Mouse (Mus musculus): ENCODE measurements around the gene Slc48a1. TPM values are rescaled to one million over a fixed set of nuclear protein-coding genes. Genes with fewer than 3 reads are reported as not detected.

The Slc48a1 gene
- polyA plus RNA-seq, 1 experiment from 2014 or later: 32.1 TPM

- Histone ChIP-seq H3K4me3 (no peak overlapping the region), H3K27ac (no peak overlapping the region), H3K9me3 (no peaks in the 10 kb centered on the region), H3K36me3 (peaks cover 68% of the 10 kb centered on the region), H3K27me3 (ENCODE audit: insufficient read depth, poor library complexity, severe bottlenecking) (peaks cover 3% of the 10 kb centered on the region; the same call in 1 of the 2 replicates), H3K4me1 (peaks cover 37% of the 10 kb centered on the region)
- no peak for DNase-seq (ENCODE audit: low spot score)
- WGBS: 77% methylated on average over 7 of the region's 7 CpGs
Measured at GRCm38 (mm10) chr15:97801811-97802210, 23.5 kb downstream of the Slc48a1 start.

- Histone ChIP-seq H3K9me3 (no peaks in the 10 kb centered on the region), H3K4me3 (peak overlapping the region; percentile 47), H3K27me3 (ENCODE audit: insufficient read depth, poor library complexity, severe bottlenecking) (peaks cover 3% of the 10 kb centered on the region; the same call in 1 of the 2 replicates), H3K27ac (peak overlapping the region; percentile 54), H3K4me1 (peaks cover 39% of the 10 kb centered on the region), H3K36me3 (peaks cover 68% of the 10 kb centered on the region)
- 23% methylated on average over 13 of the region's 13 CpGs for WGBS
- DNase-seq (ENCODE audit: low spot score): no peak
Measured at GRCm38 (mm10) chr15:97802575-97802974, 24.3 kb downstream of the Slc48a1 start.

- H3K4me3 ChIP-seq: no peak overlapping the region
- H3K36me3 ChIP-seq: peaks cover 69% of the 10 kb centered on the region
- peaks cover 26% of the 10 kb centered on the region for H3K4me1 ChIP-seq
- H3K9me3 ChIP-seq: no peaks in the 10 kb centered on the region
- WGBS: 69% methylated on average over 12 of the region's 12 CpGs
- no peak overlapping the region for H3K27ac ChIP-seq
- H3K27me3 ChIP-seq (ENCODE audit: insufficient read depth, poor library complexity, severe bottlenecking): peaks cover 11% of the 10 kb centered on the region; the same call in 1 of the 2 replicates
- no peak for DNase-seq (ENCODE audit: low spot score)
Measured at GRCm38 (mm10) chr15:97807867-97808266, 29.5 kb downstream of the Slc48a1 start.

GRCm38 (mm10) chr15:97808532-97808931, 30.2 kb downstream of the Slc48a1 start:
- no peak for DNase-seq (ENCODE audit: low spot score)
- H3K27ac ChIP-seq: no peak overlapping the region; the same call in 1 of the 2 replicates
- WGBS: 86% methylated on average over 14 of the region's 14 CpGs
- H3K9me3 ChIP-seq: no peaks in the 10 kb centered on the region
- H3K4me1 ChIP-seq: peaks cover 27% of the 10 kb centered on the region
- peaks cover 11% of the 10 kb centered on the region; the same call in 1 of the 2 replicates for H3K27me3 ChIP-seq (ENCODE audit: insufficient read depth, poor library complexity, severe bottlenecking)
- no peak overlapping the region for H3K4me3 ChIP-seq
- peaks cover 69% of the 10 kb centered on the region for H3K36me3 ChIP-seq

DNA sequence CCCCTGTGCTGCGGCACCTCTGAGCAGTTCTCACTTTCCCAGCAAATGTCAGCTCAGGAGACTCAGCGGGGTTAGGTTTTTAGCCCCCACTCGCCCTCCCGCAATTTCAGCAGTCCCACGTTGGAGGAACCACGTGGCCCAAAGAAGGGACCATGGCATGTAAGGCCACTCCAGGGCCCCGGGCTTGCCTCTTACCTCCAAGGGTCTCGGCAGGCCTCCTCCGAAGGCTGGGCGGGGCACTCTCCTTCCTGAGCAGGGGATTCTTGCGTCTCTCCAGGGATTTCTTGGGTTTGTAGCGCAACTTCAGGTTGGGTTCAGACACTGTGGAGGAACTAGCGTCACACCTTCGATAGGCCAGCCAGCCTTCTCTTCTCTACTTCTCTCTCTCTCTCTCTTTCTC, 30.9 kb downstream of the Slc48a1 start:
- H3K27ac ChIP-seq: no peak overlapping the region
- H3K27me3 ChIP-seq (ENCODE audit: insufficient read depth, poor library complexity, severe bottlenecking): peaks cover 11% of the 10 kb centered on the region; the same call in 1 of the 2 replicates
- H3K4me1 ChIP-seq: peaks cover 34% of the 10 kb centered on the region
- H3K9me3 ChIP-seq: no peaks in the 10 kb centered on the region
- DNase-seq (ENCODE audit: low spot score): no peak
- H3K36me3 ChIP-seq: peaks cover 69% of the 10 kb centered on the region
- no peak overlapping the region for H3K4me3 ChIP-seq
- 75% methylated on average over 14 of the region's 14 CpGs for WGBS

DNA sequence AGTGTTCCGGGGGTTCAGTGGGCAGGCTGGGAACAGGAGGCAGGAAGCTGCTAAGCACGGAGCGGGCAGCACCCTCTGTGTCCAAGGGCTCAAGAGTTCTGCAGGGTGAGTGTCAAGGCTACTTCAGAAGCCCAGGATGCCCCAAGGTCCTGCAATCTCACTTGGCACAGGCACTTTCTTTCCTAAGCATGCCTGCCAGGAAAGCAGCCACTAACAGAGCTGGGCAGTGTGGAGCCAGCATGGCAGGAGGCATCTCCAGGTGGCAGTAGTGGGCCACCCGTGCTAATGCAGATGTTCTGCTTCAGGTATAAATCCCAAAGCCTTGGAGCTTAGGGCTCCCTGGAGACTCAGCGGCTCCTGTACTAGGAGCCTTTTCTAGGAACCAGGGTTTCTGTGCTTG, 31.6 kb downstream of the Slc48a1 start:
- H3K36me3 ChIP-seq: peaks cover 68% of the 10 kb centered on the region
- H3K27ac ChIP-seq: no peak overlapping the region
- no peaks in the 10 kb centered on the region for H3K9me3 ChIP-seq
- H3K4me3 ChIP-seq: no peak overlapping the region
- peaks cover 11% of the 10 kb centered on the region; the same call in 1 of the 2 replicates for H3K27me3 ChIP-seq (ENCODE audit: insufficient read depth, poor library complexity, severe bottlenecking)
- WGBS: 86% methylated on average over 5 of the region's 5 CpGs
- peaks cover 41% of the 10 kb centered on the region for H3K4me1 ChIP-seq
- DNase-seq (ENCODE audit: low spot score): no peak

DNA sequence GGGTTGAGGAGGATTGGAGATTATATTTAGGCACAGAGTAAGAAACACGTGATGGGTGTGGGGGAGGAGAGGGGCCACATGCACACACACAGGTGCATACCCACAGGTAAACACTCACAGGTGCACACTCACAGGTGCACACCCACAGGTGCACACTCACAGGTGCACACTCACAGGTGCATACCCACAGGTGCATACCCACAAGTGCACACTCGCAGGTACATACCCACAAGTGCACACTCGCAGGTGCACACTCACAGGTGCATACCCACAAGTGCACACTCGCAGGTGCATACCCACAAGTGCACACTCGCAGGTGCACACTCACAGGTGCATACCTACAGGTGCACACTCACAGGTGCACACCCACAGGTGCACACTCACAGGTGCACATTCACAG, 32.1 kb downstream of the Slc48a1 start:
- peaks cover 69% of the 10 kb centered on the region for H3K36me3 ChIP-seq
- H3K4me1 ChIP-seq: peaks cover 46% of the 10 kb centered on the region

DNA sequence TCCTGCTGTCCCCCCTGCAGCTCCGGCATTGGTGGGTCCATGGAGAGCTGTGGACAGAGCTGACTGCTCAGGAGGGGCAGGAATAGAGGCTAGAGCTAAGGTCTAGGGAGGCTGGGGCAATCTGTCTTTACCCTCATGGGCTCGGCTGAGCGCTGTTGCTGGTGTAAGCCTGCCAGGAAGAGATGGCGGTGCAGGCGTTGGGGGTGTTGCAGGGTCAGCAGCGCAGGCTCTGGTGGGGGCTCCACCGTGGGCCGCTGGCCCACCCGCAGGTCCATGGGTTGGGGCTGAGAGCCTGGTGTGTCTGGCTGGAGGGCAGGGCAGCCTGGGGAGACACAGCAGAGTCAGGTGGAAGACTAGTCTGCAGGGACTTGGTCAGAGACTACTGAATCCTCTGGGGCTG, 33.0 kb downstream of the Slc48a1 start:
- peaks cover 69% of the 10 kb centered on the region for H3K36me3 ChIP-seq
- DNase-seq (ENCODE audit: low spot score): no peak
- 84% methylated on average over 9 of the region's 9 CpGs for WGBS

More for the DNA sequence above, 32.1 kb downstream of the Slc48a1 start:
- H3K4me3 ChIP-seq: no peak overlapping the region
- no peaks in the 10 kb centered on the region for H3K9me3 ChIP-seq
- peaks cover 11% of the 10 kb centered on the region; the same call in 1 of the 2 replicates for H3K27me3 ChIP-seq (ENCODE audit: insufficient read depth, poor library complexity, severe bottlenecking)
- WGBS: 90% methylated on average over 5 of the region's 5 CpGs
- no peak overlapping the region for H3K27ac ChIP-seq
- no peak for DNase-seq (ENCODE audit: low spot score)

DNA sequence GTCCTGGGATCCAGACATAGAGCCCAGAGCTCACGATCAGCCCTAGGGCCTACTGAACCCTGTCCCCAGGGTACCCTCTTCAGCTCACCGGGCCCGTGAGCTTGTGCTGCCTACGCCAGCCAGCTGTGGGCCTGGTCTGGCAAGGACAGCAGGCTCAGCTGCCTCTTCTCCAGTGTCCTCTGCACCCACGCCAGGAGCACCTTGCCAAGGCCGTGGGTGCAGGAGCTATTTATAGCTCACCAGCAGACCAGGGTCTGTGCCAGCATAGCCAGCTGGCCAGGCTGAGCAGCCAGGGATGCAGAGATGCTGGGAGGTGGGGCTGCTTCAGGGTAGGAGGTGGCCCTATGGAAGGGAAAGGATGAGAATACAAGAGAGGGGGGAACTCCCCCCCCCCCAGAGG, 33.8 kb downstream of the Slc48a1 start:
- Histone ChIP-seq H3K4me3 (no peak overlapping the region), H3K9me3 (no peaks in the 10 kb centered on the region), H3K27me3 (ENCODE audit: insufficient read depth, poor library complexity, severe bottlenecking) (peaks cover 11% of the 10 kb centered on the region; the same call in 1 of the 2 replicates), H3K27ac (peak overlapping the region; percentile 9; the same call in 1 of the 2 replicates), H3K36me3 (peaks cover 67% of the 10 kb centered on the region), H3K4me1 (peaks cover 48% of the 10 kb centered on the region)
- 77% methylated on average over 6 of the region's 6 CpGs for WGBS
- no peak for DNase-seq (ENCODE audit: low spot score)

More for the DNA sequence above, 33.0 kb downstream of the Slc48a1 start:
- Histone ChIP-seq H3K27me3 (ENCODE audit: insufficient read depth, poor library complexity, severe bottlenecking) (peaks cover 11% of the 10 kb centered on the region; the same call in 1 of the 2 replicates), H3K27ac (no peak overlapping the region), H3K4me1 (peaks cover 48% of the 10 kb centered on the region), H3K4me3 (no peak overlapping the region), H3K9me3 (no peaks in the 10 kb centered on the region)

DNA sequence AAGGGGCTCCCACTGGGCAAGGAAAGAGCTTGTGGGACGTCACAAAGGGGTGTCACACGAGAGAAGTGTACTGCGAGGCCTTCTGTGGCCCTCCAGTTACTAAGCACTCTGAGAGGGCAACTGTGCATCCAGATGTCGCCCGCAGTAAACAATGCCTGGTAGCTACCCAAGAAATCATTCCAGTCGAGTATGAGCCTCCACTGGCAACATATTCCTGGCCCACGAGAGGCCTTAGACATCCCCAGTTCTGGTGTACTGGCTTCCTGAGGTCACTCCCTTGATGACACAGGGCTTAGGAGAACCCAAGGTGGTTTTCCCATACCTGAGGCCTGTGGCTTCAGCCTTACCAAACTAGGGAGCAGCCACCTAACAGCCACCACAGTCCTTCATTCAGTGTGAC, 34.6 kb downstream of the Slc48a1 start:
- DNase-seq (ENCODE audit: low spot score): no peak
- WGBS: 78% methylated on average over 7 of the region's 7 CpGs
- Histone ChIP-seq H3K36me3 (peaks cover 60% of the 10 kb centered on the region), H3K4me3 (no peak overlapping the region), H3K9me3 (no peaks in the 10 kb centered on the region), H3K4me1 (peaks cover 44% of the 10 kb centered on the region), H3K27me3 (ENCODE audit: insufficient read depth, poor library complexity, severe bottlenecking) (peaks cover 11% of the 10 kb centered on the region; the same call in 1 of the 2 replicates), H3K27ac (no peak overlapping the region)

GRCm38 (mm10) chr15:97813452-97814204, 35.3 kb downstream of the Slc48a1 start:
- H3K27me3 ChIP-seq (ENCODE audit: insufficient read depth, poor library complexity, severe bottlenecking): peaks cover 9% of the 10 kb centered on the region; the same call in 1 of the 2 replicates
- peaks cover 45% of the 10 kb centered on the region for H3K4me1 ChIP-seq
- no peak overlapping the region for H3K4me3 ChIP-seq
- 58% methylated on average over 21 of the region's 21 CpGs for WGBS
- no peaks in the 10 kb centered on the region for H3K9me3 ChIP-seq
- no peak for DNase-seq (ENCODE audit: low spot score)
- peak overlapping the region; percentile 47 for H3K27ac ChIP-seq
- H3K36me3 ChIP-seq: peaks cover 52% of the 10 kb centered on the region

- H3K4me3 ChIP-seq: no peak overlapping the region
- H3K4me1 ChIP-seq: peaks cover 46% of the 10 kb centered on the region
- no peaks in the 10 kb centered on the region for H3K9me3 ChIP-seq
- peaks cover 1% of the 10 kb centered on the region; the same call in 1 of the 2 replicates for H3K27me3 ChIP-seq (ENCODE audit: insufficient read depth, poor library complexity, severe bottlenecking)
- no peak for DNase-seq (ENCODE audit: low spot score)
- WGBS: 42% methylated on average over 5 of the region's 5 CpGs
- H3K36me3 ChIP-seq: peaks cover 41% of the 10 kb centered on the region
- H3K27ac ChIP-seq: peak overlapping the region; percentile 36
Measured at GRCm38 (mm10) chr15:97814703-97815102, 36.4 kb downstream of the Slc48a1 start.

DNA sequence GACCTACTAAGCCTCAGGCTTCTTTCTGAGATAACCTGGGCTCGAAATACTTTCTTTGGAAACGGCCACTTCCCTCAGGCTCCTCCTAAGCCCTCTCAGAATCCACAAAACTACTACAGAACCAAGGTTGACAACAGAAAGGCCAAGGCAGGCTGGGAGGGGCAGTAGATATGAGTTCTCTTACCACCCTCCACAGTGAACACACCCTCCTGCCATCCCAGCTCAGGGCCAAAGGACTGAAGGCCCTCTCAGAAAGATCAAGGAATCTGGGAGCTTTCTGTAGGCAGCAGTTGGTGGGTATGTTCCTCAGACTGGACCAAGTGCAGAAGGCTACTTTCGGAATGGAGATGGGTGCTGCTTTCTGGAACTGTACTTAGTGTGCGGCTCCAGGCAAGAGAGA, 36.9 kb downstream of the Slc48a1 start:
- Histone ChIP-seq H3K4me3 (no peak overlapping the region), H3K9me3 (no peaks in the 10 kb centered on the region), H3K36me3 (peaks cover 41% of the 10 kb centered on the region), H3K27ac (no peak overlapping the region), H3K4me1 (peaks cover 48% of the 10 kb centered on the region), H3K27me3 (ENCODE audit: insufficient read depth, poor library complexity, severe bottlenecking) (no peaks in the 10 kb centered on the region)
- WGBS: 84% methylated on average over 4 of the region's 4 CpGs
- no peak for DNase-seq (ENCODE audit: low spot score)

Measured in heart, embryonic 10.5 days (tissue).